Mouse (Mus musculus): ENCODE measurements around the gene Ubl7. TPM values are rescaled to one million over a fixed set of nuclear protein-coding genes. Genes with fewer than 3 reads are reported as not detected.

Gene Ubl7
- total RNA-seq, 2 experiments from 2014 or later: 62.2 to 63.6 TPM

DNA sequence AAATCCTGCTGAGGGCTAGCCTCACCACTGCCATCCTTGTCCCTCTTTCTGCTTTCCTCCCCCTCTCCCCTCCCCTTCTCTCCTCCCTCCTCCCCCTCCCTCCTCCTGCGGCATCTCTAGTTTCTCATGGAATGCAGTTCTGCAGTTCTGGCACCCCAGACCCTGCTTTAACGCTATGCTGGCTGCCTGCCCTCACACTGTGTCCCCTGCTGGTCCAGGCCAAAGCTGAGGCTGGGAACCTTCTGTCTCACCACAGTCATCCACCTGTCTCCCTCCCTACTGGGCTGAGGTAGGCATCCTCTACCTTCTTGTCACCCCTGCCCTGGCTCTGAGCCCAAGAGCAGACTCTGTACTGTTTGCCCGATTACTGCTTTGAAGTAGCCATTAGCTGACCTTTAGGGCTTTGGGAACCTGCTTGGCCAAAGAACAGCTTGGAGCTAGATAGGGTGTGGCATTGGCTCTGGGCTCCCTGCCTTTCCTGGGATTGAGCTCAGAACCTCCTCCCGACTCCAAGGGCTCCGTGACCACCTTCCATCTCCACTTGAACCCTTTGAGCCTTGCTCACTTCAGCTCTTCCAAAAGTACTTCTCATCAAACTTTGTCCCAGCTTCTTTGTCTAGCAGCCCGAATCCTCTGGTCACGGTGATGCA, 36.7 kb downstream of the Ubl7 start:
- DNase-seq: no peak

DNA sequence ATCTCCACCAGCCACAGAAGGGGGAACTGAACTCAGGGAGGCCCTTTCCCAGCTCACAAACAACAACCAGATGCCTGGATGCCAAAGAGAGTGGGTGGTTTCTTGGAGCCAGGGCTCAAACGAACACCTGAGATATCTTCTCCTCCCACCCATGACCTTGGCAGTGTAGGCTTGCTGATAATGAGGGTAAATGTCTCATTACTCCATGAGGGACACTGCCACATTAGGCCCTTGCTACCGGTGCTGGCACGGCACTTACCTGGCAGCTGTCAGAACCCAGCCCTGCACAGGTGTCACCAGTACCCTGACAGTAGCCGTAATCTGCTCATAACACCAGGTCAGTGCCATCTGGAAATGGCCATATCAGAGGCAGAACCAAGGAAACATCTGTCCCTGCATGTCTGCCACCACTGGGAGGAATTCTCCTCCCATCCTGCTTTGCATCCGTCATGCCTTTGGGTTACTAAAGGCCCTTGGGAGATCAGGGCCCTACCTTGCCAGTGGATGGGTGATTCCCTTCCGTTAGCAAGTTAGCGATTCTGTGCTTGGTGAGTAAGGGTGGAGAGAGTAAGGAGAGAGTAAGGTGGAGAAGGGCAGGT, 37.7 kb downstream of the Ubl7 start:
- no peak for DNase-seq

DNA sequence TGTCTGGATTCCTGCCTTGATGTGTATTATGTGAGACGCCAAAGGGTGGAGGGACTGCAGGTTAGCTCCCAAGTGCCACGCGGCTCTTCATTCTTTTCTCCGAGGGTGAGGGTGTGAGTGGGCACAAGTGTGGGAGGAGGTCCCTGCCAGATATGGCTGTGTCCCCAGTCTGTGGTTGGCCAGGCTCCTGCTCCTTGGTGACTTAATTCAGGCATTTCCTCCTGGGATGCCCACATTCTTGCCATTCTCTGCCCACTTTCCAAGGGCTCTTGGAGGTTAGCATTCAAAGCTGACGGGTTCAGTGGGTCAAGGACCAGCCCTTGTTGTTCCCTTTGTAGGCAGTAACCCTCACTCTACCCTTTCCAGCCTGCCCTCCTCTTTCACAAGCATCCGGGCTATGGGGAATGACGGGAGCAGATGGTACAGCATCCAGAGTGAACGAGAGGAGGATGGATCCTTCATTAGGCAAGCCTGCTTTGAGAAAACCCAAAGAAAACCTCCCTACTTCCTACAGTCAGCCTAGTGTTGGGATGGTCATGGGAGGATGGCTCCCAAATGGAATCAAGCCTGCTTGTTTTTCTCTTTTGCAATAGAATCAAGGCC, 38.4 kb downstream of the Ubl7 start:
- no peak for DNase-seq

DNA sequence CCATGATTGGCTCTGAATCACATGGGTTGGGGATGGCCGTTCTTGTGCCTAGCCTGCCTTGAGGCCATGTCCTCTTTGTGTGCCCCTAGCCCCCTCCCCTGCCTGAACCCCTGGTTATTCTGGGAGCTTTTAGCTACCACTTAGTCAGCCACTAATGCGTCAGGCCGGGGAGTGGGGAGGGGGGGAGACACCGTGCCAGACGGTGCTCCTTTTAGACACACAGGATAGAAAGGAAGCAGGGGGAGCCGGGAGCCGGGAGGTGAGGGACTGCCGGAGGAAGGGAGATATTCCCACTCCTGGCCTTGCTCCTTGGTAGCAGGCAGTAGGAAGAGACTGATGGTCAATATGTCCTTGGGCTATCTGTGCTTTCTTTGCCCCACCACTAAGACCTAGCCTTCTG, 39.1 kb downstream of the Ubl7 start:
- DNase-seq: no peak

DNA sequence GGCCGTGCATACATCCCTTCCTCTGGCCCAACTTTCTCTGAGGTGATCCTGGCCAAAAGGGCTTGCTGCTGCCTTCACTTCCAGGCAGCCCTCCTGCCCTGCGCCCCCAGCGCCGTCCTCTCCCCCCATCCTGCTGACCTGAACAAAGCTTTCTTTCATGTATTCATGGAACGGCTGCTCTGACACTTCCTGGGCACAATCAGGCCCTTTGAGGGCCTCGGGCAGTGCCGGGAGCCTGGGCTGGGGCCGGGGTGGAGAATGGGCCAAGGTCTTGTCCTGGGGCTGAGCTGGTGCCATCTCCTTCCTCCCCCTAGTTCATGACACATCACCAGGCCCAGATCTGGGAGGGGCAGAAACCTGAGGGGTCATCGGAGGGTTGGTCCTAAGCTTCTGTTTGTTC, 39.7 kb downstream of the Ubl7 start:
- no peak for DNase-seq

DNA sequence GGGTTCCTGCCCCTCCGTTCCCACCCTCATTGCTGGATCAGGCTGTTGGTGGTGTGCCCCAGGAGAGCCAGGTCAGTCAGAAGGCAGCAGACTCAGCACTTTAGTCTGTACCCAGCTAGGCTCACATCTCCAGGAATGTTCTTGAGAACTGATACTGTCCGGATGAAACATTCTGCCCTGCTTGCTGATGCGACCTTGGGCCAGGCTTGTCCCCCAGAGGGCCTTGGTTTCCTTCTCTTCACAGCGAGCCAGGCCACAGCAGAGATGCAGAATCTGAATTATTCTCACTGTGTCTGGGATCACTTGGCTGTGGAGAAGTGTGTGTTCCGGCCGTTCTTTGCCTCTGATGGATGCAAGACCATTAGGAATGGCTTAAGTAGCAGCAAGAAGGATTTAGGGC, 41.2 kb downstream of the Ubl7 start:
- DNase-seq: no peak

DNA sequence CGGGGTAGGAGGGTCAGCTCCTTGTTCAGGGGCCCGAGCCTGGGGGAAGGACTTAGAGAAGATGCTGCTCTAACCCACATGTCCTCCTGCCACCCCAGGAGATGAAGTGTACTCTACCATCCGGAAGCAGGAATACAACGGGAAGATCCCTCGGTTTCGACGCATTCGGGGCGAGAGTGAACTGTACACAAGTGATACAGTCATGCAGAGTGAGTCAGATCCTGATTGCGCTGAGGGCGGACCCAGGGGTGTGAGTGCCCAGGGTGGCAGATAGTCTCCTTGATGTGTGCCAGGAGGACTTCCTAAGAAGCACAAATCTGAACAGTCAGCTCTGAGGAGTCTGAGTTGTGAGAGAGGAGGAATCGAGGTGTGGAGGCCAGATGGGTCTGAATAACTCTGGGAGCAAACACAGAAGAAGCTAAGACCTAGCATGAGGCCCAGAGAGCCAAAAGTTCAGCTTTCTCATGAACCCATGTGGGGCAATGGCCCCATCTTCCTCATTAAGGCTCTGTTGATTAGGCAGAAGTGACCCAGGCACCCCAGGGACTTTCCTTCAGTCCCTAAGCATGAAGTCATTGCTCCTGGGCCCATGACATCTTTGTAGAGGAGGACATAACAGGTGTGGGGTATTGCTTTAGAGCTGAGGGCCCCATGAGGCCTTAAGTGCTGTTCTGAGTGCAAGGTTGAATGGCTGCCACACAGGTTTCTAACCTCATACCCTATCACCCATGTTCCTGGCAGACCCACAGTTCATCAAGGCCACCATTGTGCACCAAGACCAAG, 44.4 kb downstream of the Ubl7 start:
- DNase-seq: no peak

DNA sequence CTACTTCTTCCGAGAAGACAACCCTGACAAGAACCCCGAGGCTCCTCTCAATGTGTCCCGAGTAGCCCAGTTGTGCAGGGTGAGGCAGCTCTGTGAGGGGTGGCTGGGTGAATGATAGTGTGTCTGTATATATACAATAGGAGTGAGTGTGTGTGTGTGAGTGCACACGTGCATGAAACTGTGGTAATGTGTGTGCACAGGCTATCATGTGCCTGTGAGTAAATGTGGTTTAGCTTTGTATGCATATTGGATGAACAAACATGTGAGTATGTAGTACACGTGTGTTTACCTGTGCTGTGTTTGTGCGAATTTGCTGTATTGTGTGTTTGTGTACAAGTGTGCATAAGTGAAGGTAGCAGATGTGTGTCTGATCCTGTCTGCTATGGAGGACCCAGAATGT, 45.0 kb downstream of the Ubl7 start:
- no peak for DNase-seq

DNA sequence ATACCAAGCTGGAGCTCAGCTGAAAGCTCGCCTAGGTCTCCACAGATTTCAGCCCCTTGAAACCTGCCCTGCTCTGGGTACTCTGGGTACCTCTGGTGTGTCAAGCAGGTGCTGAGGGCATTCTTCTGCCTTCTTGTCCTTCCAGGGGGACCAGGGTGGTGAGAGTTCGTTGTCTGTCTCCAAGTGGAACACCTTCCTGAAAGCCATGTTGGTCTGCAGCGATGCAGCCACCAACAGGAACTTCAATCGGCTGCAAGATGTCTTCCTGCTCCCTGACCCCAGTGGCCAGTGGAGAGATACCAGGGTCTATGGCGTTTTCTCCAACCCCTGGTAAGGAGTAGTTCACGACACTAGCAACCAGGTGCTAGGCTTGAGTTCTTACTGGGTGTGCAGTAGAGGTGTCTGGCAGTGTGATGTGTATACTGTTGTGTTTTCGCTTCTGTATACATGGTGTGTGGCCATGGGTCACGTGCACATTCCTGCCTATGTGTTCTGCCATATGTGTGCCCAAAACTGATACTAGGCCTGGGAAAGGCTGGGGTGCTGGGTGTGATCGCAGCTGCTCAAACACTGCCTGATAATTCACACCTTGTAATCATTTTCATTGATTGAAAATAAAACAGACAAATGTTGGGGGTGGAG, 45.5 kb downstream of the Ubl7 start:
- DNase-seq: no peak

DNA sequence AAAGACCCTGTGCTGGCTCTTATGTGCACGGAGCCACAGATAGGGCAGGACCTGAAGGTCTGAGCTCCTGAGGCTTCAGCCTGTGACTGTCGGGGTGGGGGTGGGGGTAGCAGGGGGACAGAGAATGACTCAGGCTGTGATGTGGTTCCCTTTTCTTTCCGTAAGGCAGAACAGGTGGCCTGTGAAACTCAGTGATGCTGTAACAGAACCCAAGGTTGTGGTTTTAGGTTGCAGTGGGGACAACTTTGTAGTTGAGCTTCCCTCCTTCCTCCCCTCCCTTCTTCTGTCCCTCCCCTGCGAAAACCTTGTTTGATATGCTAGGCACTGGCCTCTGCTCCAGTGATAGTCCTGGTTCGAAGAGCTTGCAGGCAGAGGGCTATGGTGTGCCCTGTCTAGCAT, 46.1 kb downstream of the Ubl7 start:
- DNase-seq: no peak

DNA sequence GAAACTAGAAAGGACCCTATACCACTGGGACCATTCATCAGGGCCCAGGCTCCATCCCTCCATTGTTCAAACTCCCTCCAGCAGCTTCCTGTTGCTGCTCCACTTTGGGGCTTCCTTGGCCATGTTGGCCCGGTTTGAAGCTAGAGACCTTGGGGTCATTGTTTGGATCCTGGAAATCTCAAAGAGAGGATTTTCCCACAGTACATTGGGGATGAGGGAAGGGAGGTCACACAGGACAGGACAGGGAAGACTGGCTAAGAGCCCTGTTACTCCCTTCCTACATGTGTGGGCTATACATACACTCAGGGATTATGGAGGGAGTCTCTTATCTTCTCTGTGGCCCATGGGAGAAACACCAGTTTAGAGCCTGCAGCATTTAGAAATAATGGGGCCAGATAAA, 47.8 kb downstream of the Ubl7 start:
- no peak for DNase-seq

DNA sequence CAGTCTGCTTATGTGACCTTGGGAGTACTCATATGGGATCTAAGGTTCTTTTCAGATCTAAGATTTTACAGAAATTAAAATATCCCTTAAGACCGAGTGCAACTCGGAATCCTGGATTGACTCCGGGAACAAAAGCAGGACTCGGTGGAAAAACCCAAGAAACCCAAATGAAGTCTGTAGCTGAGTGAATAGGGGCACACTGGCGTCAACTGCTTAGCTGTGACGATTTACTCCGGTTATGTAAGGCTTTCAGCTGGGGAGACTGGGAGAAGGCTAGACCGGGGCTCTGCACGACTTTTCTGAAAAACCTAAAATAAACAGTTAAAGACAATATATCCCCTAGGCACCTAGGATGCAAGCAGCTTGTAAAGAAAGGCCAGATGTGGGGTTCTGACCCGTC, 48.6 kb downstream of the Ubl7 start:
- no peak for DNase-seq

DNA sequence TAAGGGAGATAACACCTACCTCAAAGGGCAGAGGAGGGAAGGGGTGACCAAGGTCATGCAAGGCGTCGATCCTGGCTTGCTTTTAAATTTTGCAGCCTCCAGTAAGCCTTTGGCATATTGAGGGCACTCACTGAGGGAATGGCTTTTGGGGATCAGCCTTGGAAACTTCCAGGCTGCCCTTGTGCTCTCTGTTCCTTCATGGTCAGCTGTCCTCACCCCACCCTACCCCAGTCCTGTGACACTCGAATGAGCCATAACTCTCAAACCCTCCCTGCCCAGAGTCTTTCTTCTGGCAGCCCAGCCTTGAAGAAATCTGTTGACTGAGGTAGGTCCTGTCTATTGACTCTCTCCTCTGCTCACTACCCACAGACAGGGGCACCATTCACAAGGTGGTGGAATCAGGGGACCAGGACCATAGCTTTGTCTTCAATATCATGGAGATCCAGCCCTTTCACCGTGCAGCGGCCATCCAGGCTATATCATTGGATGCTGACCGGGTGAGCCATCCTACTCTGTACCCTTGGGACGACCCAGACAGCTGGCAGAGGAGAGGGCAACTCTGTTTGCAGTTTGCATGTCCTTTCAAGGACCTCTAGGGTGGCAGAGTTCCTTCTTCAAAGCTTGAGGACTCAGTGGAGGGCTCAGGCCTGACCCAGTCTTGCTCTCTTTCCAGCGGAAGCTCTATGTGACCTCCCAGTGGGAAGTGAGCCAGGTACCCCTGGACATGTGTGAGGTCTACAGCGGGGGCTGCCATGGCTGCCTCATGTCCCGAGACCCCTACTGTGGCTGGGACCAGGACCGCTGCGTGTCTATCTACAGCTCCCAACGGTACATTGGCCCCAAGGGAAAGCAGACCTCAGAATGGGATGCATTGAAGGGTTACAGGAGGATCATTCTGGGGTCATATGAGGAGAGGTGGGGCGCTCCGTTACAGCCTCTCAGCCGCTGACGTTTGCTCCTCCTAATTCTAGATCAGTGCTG, 49.4 kb downstream of the Ubl7 start:
- DNase-seq: no peak

DNA sequence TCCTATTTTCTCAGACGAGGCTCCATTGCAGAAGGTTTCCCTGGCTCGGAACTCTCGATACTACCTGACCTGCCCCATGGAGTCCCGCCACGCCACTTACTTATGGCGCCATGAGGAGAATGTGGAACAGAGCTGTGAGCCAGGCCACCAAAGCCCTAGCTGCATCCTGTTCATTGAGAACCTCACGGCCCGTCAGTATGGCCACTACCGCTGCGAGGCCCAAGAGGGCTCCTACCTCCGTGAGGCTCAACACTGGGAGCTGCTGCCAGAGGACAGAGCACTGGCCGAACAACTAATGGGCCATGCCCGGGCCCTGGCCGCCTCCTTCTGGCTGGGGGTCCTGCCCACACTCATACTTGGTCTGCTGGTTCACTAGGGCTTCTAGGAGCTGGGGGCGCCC, 50.4 kb downstream of the Ubl7 start:
- DNase-seq: no peak

DNA sequence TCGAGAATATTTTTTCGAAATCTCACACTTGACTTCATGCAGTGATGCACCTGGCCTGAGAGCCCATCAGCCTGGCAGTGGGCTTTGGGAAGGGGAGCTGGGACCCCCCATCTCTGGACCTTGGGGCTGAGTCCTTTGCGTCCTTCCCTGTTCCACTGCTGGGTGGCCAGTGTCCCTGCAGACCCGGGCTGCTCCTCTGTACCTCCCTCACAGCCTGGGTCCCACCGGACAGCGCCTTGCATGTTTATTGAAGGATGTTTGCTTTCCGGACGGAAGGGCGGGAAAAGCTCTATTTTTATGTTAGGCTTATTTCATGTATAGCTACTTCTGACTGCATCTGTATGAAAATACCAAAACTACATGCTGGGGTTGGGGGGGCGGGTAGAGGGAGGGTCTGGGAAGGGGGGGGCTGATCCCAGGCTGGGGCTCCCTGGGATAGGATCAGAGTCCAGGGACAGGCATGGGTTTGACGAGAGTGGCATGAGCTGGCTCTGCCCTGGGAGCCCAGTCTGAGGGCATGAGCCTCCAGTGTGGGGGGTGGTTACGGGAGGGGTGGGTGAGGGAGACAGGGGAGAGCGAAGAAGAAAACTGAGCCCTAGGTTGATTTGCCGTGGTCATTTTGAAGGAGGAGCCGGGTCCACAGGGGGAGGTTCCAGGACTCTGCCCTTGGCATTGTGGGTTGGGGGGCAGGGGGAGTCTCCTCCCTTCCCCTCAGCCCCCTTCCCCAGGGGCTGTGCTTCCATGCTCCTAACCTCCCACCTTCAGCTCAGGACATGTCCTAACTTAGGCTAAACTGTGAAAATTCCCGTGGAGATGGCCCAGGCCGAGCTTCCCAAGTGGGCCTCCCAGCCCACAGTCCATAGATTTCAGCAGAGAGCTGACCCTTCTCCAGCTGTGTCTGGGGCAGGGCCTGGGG, 51.3 kb downstream of the Ubl7 start:
- no peak for DNase-seq

DNA sequence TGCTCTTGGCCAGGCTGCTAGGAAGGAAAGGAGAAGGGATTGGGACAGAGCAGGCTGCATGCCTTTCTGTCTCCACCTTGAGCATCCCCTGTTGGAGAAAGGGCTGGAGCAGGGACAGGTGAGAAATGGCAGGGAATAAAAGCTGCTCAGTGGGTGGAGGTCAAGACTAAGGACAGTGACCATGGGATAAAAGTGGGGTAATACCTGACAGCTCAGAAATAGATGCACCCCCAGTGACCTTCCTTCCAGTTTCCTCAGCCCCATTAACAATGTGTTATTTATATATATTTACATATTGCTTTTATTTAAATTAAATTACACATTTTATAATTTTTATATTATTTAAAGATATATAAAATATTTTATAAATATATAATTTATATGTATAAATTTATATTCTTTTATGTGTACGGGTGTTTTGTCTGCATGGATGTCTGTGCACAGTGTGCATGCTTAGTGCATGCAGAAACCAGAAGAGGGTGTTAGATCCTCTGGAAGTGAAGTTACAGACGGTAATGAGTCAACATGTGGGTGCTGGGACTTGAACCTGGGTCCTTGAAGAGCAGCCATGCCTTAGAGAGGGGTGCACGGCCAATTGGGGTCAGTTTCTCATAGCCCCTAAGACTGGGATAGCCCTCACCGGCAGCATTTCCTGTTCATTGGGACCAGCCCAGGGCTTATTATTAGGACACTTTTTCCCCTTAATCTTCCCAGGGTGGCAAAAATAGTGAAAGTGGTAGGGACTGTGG, 52.6 kb downstream of the Ubl7 start:
- no peak for DNase-seq

DNA sequence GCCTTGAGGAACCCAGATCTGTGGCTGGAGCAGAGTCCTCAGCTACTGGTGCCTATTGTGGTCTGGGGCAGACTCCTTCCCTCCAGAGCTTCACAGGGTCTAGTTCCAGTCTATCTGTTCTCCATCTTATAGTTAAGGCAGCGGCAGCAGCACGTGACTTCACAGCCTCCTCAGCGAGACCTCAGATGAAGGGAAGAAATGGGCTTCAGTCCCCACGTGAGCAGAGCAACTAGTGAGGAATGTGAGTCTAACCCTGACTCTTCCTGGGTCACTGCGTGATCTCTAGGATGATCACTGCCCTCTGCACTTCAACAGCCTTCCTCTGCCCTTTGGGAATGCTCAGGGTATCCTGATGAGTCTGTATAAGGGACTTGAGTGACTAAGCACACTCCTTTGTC, 53.2 kb downstream of the Ubl7 start:
- DNase-seq: no peak

DNA sequence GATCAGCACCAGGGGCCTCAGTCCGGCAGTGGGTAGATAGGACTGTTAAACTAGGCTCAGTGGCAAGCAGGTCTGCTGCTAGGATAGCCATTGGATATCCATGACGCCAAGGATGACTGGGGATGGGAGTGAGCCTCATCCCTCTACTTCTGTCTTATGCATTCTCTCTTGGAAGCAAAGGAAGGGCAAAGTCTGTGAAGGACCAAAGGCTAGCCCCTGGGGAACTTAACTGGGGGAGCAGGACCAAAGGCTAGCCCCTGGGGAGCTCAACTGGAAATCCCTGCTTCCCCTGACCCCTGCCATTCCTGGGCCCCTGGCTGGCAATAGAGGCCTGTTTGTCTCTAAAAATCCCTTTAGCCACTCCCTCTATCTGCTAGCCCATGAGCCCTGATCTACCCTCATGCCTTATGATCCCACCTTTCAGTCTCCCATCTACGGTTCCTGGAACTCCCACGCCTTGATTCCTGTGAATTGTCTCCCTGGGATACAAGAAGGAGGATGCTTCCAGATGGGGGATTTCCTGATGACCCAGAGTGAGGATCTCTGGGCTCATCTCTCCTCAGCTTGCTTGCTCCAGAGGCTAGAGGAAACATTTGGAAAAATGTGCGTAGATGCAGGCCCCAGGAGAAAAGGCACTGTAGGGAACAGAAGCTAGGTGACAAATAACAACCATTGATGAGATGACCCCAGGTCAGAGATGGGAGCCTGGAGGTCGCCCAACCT, 53.9 kb downstream of the Ubl7 start:
- DNase-seq: no peak

All from gastrocnemius, postnatal 25 days (tissue).